Mouse (Mus musculus) skeletal muscle tissue, adult 2 months (tissue): ENCODE measurements at regions not wholly inside any gene's neighbourhood (a gene's known extent, or its start where the extent isn't known, plus 50 kb on each side); places are given as distances from the start of the nearest gene placed in this dataset.
"Not testable (repeated sequence)": the region's sequence is repeated elsewhere in the genome, so short reads cannot be mapped to it uniquely, and the experiment has no call there.

Experiments
- DNase-seq: peaks from one replicate; pipeline ENCODE4 v3.0.0-alpha.2; 2012; ENCODE audit warnings: low read depth, low spot score

DNA sequence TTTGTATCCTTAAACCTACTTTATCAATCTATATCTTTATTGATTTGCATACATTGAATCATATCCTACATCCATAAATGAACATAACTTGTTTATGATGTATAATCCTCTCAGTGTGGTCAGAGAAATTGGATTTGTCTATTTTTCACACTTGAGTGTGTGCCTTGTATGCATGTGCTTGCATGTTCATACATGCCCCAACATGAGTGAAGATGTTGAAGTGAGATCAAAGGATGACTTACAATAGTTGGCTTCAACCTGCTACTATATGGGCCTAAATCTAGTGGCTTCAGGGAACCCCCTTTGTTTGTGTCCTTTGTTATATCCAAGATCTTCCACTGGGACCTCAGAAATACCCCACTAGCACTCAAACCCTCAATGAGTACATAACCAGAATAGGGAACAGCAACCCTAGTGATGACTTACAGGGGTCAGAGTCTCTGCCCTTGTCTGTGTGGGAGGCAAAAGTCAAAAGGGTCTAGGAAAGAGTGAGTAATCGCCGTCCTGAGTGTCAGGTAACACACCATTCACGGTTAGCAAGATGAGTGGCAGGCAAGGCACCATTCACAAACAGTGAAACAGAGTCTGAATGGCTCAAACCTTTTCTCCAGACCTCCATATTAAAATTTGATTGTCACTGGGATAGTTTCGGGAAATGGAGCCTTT lies 236.3 kb downstream of the Lpin1 start:
- DNase-seq, result no peak

DNA sequence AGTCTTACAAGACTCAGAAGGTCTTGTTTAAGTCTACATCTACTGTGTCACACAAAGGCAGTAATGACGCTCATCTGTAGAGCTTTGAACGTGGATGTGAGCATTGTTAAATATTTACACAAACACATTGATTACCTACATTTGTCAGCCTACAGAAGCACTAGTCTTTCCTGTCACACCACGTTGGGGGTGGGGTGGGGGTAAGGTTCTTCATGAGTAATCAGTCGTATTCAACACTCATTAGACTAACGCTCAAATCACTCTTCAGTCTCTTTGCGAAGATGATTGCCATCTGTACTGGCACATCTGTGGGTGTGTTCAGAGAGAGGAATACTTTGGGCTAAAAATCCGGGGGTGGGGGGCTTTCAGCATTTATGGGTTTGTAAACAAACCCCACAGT lies 240.7 kb downstream of the Lpin1 start:
- DNase-seq, result no peak

GRCm38 (mm10) chr12:16362341-16362740 lies 248.4 kb downstream of the Lpin1 start:
- no peak for DNase-seq

DNA sequence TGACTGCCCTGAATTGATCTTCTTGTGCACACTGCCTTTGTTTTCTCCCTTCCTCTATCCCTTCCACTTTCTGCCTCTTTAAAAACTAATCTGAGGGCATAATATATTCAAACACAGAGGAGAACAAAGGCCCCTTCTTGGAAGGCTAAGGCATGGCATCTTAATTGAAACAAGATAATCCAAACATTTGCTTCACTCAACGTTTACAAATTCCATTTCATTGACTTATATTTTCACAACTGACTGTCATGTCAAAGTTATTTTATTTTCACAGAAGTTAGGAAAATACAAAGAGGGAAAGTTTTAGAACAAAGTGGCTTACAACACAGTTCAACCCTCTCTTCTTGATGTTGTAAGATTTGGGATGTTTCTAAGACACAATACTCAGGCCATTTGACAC lies 251.9 kb downstream of the Lpin1 start:
- DNase-seq, result no peak

DNA sequence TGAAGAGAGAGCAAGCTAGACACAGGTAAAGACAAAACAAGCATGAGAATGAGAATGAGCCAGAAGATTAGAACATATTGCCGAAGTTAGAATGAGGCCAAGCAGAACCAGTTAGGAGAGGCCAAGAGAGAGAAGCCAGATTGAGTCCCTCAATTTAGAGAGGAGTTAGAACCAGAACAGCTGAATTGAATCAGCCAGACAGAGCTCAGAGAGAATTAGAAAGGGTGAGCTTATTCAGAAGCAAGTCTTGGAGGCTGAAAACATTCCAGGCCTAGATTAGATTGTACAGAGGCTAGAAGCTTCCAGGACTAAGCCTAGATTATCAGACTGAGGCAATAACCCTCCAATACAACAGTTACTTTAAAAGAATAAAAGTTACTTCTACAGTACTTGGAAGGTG lies 256.1 kb downstream of the Lpin1 start:
- no peak for DNase-seq

- DNase-seq, result no peak
Observed at GRCm38 (mm10) chr12:16351751-16352150, 259.0 kb downstream of the Lpin1 start.

DNA sequence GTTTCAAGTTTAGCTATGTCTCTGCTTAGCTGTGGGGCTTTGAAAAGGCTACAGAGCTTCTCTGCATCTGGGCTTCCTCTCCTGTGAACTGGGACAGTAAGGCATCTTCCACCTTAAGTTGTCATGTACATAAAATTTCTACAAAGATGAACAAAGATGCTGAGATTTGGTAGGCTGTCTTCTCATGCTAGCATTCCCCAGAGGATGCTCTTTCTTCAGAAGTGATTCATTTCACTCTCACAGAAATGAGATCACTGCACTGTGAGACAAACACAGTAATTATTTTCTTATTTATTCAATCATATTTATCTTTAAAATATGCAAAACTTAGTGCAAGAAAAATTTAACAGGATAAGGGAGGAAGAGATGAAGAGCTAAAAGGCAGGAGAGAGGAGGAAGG lies 261.5 kb downstream of the Lpin1 start:
- no peak for DNase-seq

- no peak for DNase-seq
Observed at GRCm38 (mm10) chr12:16344021-16344420, 266.7 kb downstream of the Lpin1 start.

- not testable (repeated sequence) for DNase-seq
Observed at GRCm38 (mm10) chr12:16342030-16342429, 268.7 kb downstream of the Lpin1 start.

GRCm38 (mm10) chr12:16331456-16331855 lies 279.3 kb downstream of the Lpin1 start:
- DNase-seq, result no peak

DNA sequence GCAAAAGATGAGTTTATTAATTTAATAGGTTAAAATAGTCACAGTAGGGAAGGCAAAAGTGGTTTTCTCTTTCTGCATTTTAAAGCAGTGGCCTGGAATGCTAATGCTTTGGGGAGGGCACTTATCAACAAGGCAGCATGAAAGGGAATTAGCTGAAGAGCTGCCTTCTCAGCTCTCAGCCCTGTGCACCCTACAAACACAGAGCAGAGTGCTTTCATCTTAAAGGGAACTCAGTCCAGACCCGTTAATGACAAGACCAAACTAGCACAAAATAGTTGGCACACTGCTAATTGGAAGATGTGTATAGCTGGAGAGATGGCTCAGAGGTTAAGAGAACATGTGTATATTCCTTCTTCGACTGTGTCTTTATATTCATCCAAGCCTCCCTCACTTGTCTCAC lies 281.6 kb downstream of the Lpin1 start:
- DNase-seq, result no peak

DNA sequence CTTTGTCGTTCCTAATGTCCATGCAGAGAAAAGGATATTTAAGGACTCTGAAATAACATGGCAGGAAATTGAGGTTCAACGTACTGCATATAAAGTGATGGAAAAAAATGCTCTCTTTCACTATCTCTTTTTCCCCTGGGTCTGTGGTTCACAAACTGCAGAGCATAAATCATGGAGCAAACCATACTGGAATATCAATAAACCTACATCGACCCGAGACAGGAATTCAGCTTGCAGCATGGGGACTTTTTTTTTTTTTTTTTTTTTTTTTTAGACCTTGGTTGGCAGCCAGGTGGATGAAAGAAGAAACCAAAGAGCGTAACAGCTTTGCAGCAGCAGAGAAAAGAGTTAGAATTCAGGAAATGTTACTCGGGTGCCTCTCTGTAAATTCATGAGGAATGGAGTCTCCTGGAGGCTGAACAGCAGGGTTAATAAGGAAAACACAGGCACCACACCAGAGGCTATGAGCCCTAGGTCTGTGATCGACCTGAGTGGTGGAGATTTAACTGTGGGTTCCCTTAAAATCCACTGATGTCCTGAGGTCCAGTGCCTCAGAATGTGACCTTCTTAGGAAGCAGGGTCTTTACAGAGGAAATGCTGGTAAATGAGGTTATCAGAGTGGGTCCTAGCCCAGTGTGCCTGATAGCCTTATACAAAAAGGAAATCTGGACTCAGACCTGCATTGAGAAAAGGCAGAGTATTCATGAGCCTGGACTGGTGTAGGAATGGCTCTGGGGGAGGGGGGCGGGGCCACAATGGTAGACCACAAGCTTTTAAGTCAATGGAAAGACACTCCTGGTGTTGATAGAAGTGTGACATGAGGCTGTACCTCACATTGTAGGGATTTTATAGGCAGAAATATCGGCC lies 290.0 kb downstream of the Lpin1 start:
- no peak for DNase-seq

GRCm38 (mm10) chr12:16308101-16308500 lies 302.7 kb downstream of the Lpin1 start:
- no peak for DNase-seq

- no peak for DNase-seq
Observed at GRCm38 (mm10) chr12:16304701-16305377, 305.9 kb downstream of the Lpin1 start.

DNA sequence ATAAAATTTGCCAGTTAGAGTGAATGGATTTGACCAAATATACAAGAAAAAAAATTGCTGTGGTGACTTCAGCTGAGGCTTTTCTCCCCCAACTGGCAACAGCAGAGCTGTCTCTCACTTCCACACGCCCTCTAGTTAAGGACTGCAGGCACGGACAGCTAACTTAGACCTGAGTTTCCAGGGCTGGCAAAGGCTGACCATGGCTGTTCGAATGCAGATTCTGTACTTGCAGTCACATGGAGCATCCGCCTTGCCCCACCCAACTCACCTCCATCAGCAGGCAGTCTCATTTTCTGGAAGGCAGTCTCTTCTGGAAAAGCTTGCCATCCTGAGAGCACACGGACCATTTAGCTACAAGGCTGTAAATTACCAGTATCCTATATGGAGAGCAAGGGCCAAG lies 325.7 kb downstream of the Lpin1 start:
- no peak for DNase-seq

GRCm38 (mm10) chr12:16279146-16279545 lies 331.6 kb downstream of the Lpin1 start:
- no peak for DNase-seq

DNA sequence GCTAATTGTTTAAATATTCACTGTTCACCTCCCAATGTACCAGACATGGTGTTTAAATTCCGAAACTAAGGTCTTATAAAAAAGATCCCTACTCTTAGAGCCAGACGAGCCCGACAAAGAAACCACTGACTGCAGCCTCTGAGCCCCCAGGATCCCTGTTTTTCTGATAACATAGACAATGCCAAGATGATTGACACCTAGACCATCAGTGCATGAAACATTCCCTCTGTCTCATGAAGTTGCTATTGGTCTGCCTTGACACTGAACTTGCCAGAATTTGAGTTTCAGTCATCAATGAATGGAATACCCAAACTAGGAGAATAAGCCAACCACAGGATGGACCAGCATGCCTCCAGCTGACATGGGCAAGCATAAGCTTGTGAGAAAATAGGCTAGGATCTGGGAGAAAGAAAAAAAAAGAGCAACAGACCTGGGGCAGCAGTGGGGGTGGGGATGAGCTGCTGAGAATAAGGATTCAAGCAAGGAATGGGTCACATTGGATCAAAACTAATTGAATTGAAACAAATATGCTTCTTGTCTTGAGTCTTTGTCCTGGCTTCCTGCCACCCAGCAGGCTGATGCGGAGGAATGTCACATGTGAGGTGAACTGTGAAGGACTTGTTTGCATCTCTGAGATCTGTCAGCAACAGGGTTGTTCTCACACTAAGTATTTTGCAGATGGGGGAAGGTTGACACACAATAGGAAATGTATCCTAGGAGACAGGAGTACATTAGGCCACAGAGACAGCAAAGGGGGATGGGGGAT lies 333.0 kb downstream of the Lpin1 start:
- no peak for DNase-seq

DNA sequence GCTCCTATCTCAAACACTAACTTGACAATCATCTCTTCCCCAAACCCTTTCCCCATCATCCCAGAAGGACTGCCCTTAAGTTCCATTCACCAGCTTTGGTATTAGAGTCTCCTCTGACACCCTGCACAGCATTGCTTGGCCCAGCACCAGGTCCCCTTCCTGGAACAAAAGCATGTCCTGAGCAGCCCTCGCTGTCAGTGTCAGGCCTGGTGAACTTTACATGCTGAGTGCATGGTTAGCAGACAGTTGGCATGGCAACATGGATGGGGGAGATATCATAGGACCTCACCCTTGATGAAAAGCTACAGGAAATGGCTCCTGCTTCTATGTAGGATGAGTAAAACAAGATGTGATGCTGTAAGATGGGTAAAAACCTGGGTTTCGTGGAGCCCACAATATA lies 333.6 kb downstream of the Lpin1 start:
- no peak for DNase-seq

DNA sequence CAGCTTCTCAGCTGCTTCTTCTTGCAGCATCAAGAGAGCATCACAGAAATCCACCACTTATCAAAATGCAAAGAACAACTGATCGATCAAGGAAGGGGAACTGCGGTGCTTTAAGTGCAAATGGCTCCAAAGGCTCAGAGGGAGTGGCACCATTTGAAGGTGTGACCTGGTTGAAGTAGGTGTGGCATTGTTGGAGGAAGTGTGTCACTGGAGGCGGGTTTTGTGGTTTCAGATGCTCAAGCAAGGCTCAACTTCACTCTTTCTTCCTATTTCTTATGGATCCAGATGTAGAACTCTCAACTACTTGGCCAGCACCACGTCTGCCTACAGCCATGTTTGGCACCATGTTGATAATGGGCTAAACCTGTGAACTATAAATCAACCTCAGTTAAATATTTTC lies 334.5 kb downstream of the Lpin1 start:
- no peak for DNase-seq

- no peak for DNase-seq
Observed at GRCm38 (mm10) chr12:16272441-16272840, 338.3 kb downstream of the Lpin1 start.

DNA sequence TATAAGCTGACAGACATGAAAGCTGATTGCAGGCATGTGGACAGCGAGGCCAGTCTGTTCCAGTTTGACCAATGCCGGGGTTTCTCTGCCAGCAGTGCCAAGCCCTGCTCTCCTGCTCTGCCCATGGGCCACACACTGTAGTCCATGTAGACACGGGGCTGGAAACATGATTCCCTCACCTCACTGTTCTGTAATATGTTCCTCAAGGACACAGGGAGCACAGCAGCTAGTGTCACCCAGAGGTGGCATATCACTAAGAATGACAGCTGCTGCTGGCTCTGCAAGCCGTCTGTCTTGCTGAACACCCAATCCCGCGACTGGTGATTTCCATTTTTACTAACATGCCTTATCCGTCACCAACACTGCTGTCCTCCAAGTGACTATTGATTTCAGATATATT lies 339.9 kb downstream of the Lpin1 start:
- peak; percentile 89 for DNase-seq

- no peak for DNase-seq
Observed at GRCm38 (mm10) chr12:16269706-16270105, 341.1 kb downstream of the Lpin1 start.
